Mouse (Mus musculus): ENCODE data around the gene Slc6a8.

Slc6a8 gene

GRCm38 (mm10) chrX:73672879-73673618 lies at the start of gene Slc6a8:
Slc6a8 (plus strand) TSS chrX:73673150.
- peak; percentile 66 for DNase-seq

- no peak for DNase-seq
Observed at GRCm38 (mm10) chrX:73626981-73627380, 46.0 kb upstream of the Slc6a8 start.

- no peak for DNase-seq
Observed at GRCm38 (mm10) chrX:73635425-73635824, 37.5 kb upstream of the Slc6a8 start.

GRCm38 (mm10) chrX:73637415-73637814 lies 35.5 kb upstream of the Slc6a8 start:
- DNase-seq, result no peak

- peak; percentile 50 for DNase-seq
Observed at GRCm38 (mm10) chrX:73639255-73639675, 33.7 kb upstream of the Slc6a8 start, which contains the start of gene Dusp9. Dusp9 (plus strand) TSS chrX:73639419.

- DNase-seq, result no peak
Observed at GRCm38 (mm10) chrX:73639901-73640469, 33.0 kb upstream of the Slc6a8 start.

- DNase-seq, result no peak
Observed at GRCm38 (mm10) chrX:73645121-73645520, 27.8 kb upstream of the Slc6a8 start.

GRCm38 (mm10) chrX:73650869-73651268 lies 22.1 kb upstream of the Slc6a8 start:
- DNase-seq, result no peak

- no peak for DNase-seq
Observed at GRCm38 (mm10) chrX:73653392-73653791, 19.6 kb upstream of the Slc6a8 start.

GRCm38 (mm10) chrX:73654177-73654576 lies 18.8 kb upstream of the Slc6a8 start:
- peak; percentile 56 for DNase-seq

- DNase-seq, result no peak
Observed at GRCm38 (mm10) chrX:73655529-73655928, 17.4 kb upstream of the Slc6a8 start.

GRCm38 (mm10) chrX:73658391-73658790 lies 14.6 kb upstream of the Slc6a8 start:
- DNase-seq, result no peak

GRCm38 (mm10) chrX:73658936-73659574 lies 13.9 kb upstream of the Slc6a8 start:
- DNase-seq, result no peak

GRCm38 (mm10) chrX:73659575-73660283 lies 13.2 kb upstream of the Slc6a8 start, which contains the start of gene Pnck:
Pnck (minus strand) TSS chrX:73660117.
- DNase-seq, result no peak

GRCm38 (mm10) chrX:73660284-73660665 lies 12.7 kb upstream of the Slc6a8 start:
- no peak for DNase-seq

GRCm38 (mm10) chrX:73663143-73663542 lies 9.8 kb upstream of the Slc6a8 start:
- DNase-seq, result no peak

- DNase-seq, result peak; percentile 62
Observed at GRCm38 (mm10) chrX:73672031-73672431, 919 bp upstream of the Slc6a8 start.

GRCm38 (mm10) chrX:73673619-73673967 lies 643 bp downstream of the Slc6a8 start:
- DNase-seq, result no peak

GRCm38 (mm10) chrX:73673968-73674661 lies 1.2 kb downstream of the Slc6a8 start:
- peak; percentile 79 for DNase-seq

GRCm38 (mm10) chrX:73675231-73675630 lies 2.3 kb downstream of the Slc6a8 start:
- DNase-seq, result no peak

- no peak for DNase-seq
Observed at GRCm38 (mm10) chrX:73676668-73677067, 3.7 kb downstream of the Slc6a8 start.

GRCm38 (mm10) chrX:73684156-73684555 lies 11.2 kb downstream of the Slc6a8 start:
- no peak for DNase-seq

- peak; percentile 46 for DNase-seq
Observed at GRCm38 (mm10) chrX:73684978-73685377, 12.0 kb downstream of the Slc6a8 start.

Measured in kidney, adult 11 months (tissue).